Mouse (Mus musculus): Measurements from ENCODE around the gene Chka. TPM values are rescaled to one million over a fixed set of nuclear protein-coding genes. Genes with fewer than 3 reads are reported as not detected.

Chka gene
- total RNA-seq (2021): 10 to 100 TPM; 11.8 to 15.5 TPM
- long read RNA-seq, experiment 1, partial matches to known transcripts: 1 of 5 reads
- long read RNA-seq, experiment 1, other reads (novel, unspliced or antisense): 1 of 5 reads
- long read RNA-seq, experiment 2, transcript Chka-201 (12 exons, 2,319 nt): major isoform, 6 of 6 reads
- long read RNA-seq, experiment 2, partial matches to known transcripts: 0 of 6 reads
- long read RNA-seq, experiment 2, other reads (novel, unspliced or antisense): 0 of 6 reads

DNA sequence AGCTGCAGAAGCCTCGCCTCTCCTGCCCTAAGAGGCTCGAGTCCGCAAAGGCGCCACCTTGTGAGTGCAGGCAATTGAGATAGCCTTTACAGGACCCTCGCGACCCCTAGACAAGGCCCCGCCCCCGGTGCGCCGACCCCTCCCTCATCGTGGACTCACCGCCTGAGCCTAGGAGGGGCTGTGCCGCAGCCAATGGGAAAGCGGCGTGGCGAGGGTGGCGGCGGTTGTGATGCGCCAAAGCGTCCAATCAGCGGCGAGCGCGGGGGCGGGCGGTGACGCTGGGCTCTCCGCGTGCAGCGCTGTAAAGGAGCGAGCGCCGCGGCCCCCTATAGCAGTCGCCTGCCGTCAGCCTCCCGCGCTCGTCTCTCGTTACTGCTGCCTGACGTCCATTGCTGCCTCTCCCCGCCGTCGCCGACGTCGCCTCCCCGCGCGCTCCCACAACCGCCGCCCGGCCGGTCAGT lies at the start of gene Chka:
Chka (plus strand) TSS at position 272 of the 461 bp plus-strand sequence.
- DNase-seq: peak; percentile 96 to 97

- DNase-seq: no peak
These were observed 46.0 kb upstream of the Chka start for GRCm38 (mm10) chr19:3805526-3805925.

GRCm38 (mm10) chr19:3810536-3811233 lies 40.9 kb upstream of the Chka start:
- no peak for DNase-seq

GRCm38 (mm10) chr19:3814461-3814860 lies 37.1 kb upstream of the Chka start:
- peak; percentile 70 to 73 for DNase-seq

GRCm38 (mm10) chr19:3815824-3816223 lies 35.7 kb upstream of the Chka start:
- no peak for DNase-seq

- no peak for DNase-seq
These were observed 32.5 kb upstream of the Chka start for GRCm38 (mm10) chr19:3819080-3819479.

- DNase-seq: no peak
These were observed 31.6 kb upstream of the Chka start for GRCm38 (mm10) chr19:3819899-3820444.

- no peak for DNase-seq
These were observed 26.5 kb upstream of the Chka start for GRCm38 (mm10) chr19:3825044-3825443.

- DNase-seq: no peak
These were observed 21.7 kb upstream of the Chka start for GRCm38 (mm10) chr19:3829863-3830262.

DNA sequence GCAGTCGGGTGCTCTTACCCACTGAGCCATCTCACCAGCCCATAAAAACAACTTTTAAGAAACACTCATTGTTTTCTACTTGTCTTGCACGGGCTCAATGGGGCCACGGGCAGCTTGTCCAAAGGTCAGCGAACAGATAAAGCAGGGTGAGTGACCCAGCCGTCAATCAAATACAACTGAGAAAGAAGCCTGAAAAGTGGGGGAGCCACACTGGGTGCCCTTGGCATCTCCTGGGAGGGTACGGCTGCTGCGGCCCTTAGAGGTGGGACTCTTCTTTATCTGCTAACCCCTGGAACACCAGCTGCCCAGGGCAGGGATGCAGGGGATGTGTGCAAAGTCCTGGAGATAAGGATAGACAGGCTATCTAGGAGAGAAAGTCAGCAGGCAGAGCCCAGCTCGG lies 19.9 kb upstream of the Chka start:
- no peak for DNase-seq

GRCm38 (mm10) chr19:3832851-3833353 lies 18.7 kb upstream of the Chka start:
- peak; percentile 65 to 69 for DNase-seq

DNA sequence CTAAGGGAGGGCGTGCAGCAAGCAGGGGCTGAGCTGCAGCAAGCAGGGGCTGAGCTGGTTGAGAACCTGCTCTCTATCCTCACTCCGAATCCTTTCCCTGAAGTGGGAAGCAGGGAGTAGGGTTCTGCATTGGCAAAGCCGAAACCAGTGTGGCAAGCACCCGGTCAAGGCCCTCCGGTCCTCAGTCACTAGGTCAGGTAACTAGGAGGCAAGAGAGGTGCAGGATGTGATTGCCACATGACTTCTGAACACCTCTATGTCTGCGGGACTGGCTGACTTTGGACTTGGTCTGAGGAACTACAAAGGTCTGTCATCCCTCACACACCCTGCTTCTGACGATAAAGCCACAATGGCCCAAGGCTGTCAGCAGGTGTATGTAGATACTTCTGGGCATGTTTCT lies 17.3 kb upstream of the Chka start:
- no peak for DNase-seq

- DNase-seq: no peak
These were observed 14.8 kb upstream of the Chka start for GRCm38 (mm10) chr19:3836791-3837190.

DNA sequence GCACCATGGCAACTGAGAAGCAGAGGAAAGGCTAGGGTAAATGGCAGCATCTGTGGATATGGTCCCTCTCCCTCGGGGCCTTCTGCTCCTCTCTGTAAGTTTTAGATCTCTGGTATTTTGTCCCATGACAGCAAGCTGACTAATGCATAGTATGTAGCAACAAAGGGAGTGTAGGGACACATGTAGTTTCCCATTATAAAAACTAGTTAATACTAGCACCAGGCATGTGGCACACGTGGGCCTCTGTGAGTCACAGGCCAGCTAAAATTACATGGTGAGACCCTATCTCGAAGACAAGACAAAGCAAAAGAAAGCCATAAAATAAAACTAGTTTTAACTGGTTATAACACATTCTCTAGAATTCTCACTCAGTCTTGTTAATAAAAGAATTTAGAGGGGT lies 12.6 kb upstream of the Chka start:
- DNase-seq: no peak

DNA sequence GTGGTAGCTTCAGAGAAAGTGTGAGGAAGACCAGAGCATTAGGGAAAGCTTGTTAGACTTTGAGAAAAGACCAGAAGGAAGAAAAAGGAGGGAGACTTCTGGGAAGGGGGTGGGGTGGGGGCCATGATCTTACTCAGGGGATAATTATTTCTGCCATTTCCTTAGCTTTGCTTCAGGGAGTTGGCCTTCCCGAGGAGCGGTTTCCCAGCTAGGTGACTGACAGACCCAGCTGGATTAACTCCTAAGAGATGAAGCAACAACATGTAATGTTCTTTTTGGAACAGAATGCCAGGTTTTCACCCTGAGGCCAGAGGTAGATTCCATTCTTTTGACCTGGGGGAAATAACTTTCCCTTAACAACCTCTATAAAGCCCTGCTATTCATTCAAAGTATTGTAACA lies 11.9 kb upstream of the Chka start:
- DNase-seq: no peak

DNA sequence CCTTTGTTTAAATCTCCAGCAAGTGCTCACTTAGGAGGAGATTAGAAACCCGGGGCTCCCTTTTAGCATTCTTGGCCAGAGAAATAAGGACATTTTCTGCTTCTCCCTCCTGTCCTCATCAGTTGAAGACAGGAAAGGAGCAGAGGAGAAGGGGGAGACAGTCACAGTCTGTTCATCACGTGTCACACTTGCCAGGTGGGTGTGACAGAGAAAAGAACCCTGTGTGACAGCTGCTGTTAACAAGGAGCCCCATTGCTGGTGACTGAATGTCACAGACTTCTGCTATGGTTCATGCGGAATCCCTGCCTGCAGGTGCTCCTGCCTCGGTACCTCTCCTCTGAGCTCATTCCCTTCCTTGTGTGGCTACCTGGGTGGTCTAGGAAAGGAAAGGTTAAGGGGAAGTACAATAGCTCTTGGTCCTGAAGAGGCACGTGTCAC lies 11.3 kb upstream of the Chka start:
- no peak for DNase-seq

DNA sequence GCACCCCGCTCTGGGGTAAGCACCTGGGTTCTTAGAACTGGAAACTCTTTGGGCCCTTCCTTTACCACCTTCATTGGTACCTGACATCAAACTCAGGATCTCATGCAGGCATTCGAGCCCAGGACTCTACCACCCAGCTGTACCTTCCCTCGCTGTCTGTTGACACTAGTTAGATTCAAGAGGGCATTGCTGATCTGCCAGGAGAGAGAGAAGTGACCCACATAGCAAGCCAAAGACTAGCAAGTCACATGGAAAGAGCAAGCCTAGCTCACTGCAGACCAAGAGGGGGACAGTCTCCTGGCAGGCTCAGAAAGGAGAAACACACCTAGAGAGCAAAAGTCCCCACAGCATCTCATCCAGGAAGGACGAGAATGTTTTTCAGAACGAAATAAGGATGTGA lies 10.9 kb upstream of the Chka start:
- DNase-seq: no peak

DNA sequence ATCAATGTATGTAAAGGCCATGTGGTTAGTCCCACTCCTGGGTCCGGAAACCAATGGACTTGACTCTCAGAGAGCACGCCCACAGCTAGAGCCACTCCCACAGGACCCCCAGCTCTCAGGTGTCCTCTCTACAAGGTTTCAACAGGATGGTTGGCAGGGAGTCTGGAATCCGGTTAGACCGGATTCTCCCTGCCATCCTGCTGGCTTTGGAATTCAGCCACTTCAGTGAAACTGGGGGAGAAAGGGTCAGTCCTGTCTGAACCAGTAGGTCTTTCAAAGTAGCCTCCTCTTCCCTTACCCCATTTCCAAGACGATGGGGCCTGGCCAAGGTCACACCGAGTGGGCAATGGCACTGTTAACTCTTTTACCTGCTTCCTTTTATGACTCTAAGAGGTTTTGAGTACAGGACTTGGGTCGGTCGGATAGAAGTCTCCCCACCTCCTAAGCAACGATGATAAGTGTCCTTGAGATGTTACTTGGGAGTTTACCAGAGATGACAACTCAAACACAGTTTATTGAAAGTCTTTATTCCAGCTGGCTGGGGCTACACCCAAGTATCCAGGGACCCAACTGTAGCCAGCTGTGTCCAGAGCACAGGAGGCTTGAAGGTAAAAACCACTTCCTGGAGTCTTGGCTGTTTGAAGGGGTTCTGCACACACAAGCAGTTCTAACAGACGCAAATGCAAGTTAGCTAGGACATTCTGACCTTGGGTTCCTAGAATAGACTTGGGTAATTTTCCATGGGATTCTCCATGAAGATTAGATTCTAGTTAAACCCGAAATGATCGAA lies 9.0 kb upstream of the Chka start:
- DNase-seq: no peak

DNA sequence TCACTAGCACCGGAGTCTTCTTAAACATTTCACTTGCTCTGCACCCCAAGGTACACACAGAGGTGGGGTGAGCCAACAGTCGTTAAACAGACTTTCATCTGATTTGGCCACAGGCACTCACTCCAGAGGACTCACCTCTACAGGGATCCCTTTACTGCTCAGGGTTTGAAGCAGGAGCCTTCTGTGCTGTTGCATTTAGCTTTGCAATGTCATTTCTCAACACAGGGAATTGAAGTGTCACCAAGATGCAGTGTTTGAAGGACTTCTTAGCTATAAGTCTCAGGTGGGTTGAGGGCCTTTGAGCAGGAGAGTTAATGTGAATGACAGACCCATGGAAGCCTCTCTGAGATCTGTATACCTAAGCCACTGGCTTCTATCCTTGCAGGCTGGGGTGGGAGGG lies 7.9 kb upstream of the Chka start:
- no peak for DNase-seq

DNA sequence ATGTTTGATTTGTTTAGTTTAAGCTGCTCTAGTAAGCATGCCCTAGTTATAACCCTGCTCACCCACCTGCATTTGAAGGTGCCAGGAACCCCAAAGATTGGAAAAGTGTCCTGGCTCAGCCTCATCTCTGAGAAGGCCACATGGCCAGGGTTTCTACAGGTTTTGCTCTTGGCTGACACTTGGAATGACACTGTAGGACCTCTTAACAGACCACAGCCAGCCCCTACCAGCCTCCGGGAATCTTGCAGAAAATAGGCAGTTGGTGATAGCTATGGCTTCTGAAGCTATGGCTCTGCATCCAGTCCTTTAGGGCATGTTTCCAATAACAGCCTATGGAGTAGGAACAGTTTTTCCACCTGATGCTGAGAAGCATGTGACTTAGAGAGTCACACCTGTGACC lies 6.7 kb upstream of the Chka start:
- DNase-seq: no peak

DNA sequence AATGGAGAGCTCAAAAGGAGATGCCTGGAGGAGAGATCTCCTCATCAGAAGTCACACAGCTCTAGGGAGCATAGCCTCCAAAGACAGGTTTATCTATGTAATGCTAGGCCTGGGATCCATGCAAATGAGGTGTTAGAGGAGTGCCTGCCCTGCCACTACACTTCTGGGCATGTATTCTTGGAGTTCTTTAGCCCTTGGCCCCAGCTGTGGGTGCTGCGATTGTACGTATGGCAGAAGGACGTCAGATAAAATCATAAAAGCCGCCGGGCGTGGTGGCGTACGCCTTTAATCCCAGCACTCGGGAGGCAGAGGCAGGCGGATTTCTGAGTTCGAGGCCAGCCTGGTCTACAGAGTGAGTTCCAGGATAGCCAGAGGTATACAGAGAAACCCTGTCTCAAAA lies 6.2 kb upstream of the Chka start:
- no peak for DNase-seq

- peak in 1 of 2 experiments; percentile 13 for DNase-seq
These were observed 5.7 kb upstream of the Chka start for GRCm38 (mm10) chr19:3845803-3846406.
